Mouse (Mus musculus) spleen, adult 18-20 months (tissue): ENCODE data around the gene Gm20388.

Experiments
- DNase-seq, 2 experiments: peaks; one replicate each; pipeline ENCODE4 v3.0.0; 2022; ENCODE audit warnings: mixed read lengths in 2 of 2

Gm20388 gene

DNA sequence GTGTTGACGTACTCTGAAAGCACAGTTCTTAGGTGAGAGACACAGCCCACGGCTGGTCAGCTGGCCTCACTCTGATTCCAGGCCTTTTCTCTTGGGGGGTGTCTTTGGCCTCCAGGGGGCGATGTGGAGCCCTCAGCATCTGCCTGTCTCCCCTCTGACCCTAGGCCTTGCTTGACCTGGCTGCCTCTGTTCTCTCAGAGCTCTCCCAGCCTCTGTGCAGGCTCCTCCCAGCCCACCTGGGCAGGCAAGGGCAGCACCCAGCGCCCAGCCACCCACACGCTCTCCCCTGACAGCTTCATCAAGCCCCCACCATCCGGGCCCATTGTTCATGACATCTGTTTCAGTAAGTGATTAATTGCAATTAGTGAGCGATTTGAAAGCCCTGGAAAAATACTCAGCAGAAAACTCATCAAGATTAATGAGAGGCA, 494.0 kb downstream of the Gm20388 start:
- peak; percentile 38 to 72 for DNase-seq

DNA sequence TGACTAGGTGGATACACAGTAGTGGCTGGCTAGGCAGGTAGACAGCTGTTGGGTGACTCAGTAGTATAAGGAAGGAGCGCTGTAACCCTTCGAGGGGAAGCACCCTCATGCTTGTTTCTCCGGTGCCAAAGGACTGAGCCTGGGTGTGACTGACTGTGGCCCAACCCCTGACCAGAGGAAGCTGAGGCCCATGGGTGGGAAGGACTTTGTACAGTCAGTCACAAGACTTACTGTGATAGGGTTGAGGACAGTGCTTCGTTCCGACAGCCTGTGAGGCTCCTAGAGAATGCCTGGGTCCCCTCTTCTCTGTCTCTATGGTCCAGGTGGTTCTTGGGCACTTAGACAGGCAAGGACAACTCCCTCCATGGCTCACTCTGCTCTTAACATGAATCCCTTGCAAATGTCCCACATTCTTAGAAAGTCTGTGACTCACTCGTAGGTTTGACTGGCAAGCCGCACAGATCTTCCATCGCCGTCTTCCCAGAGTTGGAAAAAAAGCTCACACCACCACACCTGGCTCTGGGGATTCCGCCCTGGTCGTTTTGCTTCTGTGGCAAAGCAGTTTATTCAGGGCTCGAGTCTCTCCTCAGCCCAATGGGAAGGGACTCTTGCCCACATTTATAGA, 495.5 kb downstream of the Gm20388 start:
- no peak for DNase-seq

DNA sequence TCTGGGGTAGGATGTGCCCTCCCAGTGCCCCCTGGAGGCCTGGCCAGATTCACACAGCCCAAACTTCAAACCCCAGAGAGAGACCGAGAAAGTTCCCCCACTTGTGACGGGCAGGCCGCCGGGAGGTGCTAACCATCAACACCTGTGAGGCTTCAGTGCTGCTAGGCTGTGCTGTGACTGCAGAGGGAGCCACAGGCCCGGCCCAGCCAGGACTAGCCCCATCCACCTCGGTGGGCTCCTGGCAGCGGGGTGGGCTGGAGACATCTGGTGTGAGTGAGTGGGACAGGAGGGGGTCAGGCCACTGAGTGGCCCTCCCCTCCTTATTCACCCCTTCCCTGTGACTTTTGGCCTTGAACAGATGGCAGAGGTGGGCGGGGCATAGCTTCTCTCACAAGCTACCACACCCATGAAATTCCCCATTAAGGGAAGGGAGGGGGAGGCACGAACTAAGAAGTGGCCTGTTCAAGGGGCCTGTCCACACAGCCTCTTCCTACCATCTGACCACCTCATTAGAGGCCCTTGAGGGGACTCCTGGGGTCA, 497.1 kb downstream of the Gm20388 start:
- DNase-seq: peak; percentile 26 to 45

DNA sequence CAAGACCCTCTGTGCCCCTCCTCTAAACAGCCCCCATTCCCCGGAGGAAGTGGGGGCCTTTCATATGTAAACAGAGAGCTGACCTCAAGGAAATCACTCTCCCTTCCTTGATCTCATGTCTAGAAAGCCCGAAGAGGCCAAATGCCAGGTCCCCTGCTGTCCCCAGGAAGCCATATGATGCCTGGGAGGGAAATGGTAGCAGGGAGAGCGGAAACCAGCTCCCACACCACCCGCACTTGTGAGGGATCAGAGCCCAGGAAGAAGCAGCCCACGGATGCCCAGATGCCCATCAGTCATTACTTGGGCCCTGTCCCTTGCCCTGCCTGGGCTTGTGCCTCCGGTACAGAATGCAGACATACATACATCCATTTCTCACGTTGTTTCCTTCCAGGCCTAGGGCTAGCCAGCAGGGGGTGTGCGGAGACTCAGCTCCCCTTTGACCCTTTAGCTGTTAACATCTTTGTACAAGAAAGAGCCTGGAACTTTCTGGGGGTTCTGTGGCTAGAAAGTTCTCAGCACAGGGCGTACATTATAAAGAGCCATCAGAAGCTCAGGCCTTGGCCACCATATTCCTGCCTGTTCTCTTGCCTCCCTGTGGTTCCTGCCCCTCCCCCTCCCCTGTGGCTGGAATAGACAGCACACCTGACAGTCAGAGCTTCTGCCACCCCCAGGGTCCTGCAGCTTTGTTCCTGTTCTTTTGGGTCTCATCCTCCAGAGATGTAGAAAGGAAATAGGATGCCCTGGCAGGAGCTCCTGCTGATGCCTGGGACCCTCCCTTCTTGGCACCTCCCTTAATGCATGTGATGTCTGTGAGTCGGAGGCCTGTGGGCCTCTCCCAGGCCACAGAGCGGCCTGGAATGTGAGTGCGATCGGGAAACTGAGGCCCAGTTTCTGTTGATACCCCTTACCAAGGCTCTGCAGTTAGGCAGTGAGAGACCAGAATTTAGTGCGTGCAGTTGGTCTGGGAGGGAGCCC, 497.9 kb downstream of the Gm20388 start:
- DNase-seq: no peak

DNA sequence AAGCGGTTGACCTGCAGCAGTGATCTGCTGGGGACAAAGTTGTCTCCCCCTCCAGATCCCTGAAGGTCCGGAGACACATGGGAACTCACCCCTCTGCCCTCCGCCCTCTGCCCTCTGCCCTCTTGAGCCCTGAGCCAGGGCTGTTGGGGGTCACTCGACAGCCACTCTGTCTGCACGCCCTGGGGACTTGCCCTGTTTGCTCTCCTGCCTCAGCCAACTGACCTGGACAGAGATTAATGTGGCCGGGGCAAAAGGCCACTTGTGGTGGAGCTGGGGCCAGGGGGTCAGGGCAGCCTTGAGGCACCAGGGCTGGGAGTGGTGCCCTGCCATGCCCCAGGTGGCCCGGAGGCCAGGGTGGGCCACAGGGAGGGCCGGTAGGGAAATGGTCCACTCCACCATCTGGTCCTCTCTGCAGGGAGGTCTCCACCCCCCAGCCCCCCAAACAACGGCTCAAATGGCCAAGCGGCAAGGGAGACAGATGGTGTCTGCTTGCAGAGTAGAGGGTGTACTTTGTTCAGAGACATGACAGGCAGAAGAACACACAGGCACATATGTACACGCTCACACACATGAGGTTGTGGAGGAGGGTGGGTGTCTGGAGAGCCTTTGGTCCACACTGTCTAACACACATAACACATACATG, 498.9 kb downstream of the Gm20388 start:
- DNase-seq: no peak

DNA sequence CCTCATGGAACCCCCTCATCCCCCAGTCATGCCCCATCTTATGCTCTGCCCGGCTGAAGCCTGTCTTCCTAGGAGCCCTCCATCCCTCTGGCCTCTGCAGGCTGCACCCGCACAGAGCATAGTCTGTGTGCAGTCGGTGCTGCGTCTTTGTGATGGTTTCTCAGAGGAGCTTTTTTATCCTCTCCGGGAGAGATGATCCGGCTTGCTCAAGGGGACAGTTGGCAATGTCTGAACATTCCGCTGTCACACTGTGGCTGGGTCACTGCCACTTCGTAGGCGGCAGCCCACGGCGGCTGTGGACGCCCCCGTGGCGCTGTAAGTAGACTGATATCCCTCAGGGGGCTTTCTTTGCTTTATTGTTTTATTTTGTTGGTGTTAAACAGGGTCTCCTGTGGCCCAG, 500.4 kb downstream of the Gm20388 start:
- DNase-seq: no peak

DNA sequence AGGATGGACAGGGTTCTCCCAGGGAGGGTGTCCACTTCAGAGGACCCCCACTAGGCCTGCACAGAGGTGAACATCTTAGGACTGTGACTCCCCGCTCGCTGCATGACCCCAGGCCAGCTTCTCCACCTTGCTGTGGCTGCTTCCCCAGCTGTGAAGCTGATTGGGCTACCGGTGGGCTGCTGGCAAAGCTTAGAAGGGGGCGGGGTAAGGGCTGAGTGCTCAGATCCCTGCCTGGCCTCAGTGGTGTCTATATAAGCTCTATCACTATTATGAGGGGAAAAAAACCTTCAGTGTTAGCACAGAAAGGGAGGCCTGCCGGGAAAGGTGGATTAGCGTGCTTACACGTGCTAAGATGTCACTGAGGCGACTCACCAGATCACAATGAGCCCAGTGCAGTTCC, 501.2 kb downstream of the Gm20388 start:
- no peak for DNase-seq

DNA sequence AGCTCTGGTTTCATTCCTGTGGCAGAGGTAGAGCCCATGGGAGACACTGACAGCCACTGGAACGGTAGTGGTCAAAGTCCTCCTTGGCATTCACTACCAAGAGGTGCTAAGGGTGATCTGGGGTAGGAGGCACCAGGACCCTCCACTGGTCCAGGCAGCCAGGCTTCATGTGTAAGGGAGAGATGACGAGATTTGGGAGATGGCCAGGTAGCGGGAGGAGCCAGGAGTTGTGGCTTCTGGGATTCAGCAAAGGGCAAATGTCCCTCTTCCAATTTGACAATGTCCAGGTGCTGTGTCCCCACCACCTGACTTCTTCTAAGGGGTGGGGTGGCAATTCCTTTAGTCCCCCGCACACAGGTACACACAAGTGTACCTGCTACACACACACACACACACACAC, 501.7 kb downstream of the Gm20388 start:
- no peak for DNase-seq

DNA sequence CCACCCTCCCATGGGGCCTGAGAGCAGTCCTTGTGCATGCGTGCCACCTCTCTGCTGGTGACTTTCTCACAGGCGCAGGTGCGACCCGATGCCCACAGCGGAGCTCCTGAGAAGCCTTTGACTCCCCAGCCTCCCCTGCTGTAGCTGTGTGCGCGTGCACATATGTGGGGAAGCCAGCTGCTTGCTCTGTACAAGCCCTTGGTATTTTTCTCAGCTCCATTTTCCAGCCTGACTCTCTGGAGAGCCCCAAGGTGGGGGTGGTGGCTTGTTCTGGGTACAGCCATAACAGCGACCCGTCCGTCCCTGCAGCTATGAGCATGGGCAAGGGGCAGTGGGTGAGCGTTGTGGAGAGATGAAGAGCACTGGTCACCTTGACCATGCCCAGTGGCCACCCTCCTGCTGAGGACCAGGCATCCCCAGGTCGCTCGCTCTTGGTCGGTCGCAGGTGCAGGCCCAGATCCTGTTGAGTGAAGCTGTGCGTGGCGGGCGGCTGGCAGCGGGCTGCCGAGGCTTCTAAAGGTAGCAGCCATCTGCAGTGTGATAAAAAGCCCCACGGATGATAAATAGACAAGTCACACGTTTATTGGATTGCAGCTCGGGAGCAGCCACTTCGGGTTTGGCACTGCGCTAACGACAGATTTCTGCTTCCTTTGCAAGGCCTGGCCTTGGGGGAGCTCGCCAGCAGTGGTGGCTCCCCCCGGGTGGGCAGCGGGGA, 502.4 kb downstream of the Gm20388 start:
- DNase-seq: no peak

GRCm38 (mm10) chr8:120413626-120413988, 503.0 kb downstream of the Gm20388 start:
- DNase-seq: no peak

GRCm38 (mm10) chr8:120414216-120414615, 503.6 kb downstream of the Gm20388 start:
- no peak for DNase-seq

DNA sequence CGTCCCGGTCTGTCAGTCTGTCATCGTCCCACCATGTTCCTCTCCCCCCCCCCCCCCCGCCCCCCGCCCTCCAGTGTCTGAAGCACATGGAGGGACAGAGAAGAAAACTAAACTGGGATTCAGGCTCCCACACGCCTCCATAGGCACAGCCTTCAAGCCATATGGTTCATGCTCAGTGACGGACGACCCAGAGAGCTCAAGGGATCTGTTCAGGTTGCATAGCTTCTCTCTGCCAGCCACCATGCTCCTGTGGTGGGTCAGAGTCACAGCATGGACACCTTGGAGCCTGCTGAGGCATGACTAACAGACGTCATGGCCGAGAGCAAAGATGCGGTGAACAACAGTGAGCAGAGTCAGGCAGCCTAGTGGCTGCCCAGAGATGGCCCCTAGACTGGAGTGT, 504.8 kb downstream of the Gm20388 start:
- DNase-seq: no peak

DNA sequence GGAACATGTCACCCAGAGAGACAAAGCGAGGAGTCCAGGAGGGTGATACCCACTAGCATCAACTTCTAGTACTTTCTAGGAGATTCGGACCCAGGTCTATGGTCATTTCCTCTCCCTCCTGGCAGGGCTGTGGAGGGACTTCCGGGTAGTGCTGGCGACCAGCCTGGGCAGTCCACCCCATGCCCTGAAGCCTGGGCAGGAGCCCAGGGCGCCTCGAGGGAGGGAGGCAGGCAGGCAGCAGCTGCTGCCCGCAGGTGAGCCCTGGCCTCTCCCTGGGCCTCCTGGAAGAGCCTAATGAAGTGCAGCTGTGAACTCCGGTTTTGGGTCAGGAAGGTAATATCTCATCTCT, 505.5 kb downstream of the Gm20388 start:
- no peak for DNase-seq

DNA sequence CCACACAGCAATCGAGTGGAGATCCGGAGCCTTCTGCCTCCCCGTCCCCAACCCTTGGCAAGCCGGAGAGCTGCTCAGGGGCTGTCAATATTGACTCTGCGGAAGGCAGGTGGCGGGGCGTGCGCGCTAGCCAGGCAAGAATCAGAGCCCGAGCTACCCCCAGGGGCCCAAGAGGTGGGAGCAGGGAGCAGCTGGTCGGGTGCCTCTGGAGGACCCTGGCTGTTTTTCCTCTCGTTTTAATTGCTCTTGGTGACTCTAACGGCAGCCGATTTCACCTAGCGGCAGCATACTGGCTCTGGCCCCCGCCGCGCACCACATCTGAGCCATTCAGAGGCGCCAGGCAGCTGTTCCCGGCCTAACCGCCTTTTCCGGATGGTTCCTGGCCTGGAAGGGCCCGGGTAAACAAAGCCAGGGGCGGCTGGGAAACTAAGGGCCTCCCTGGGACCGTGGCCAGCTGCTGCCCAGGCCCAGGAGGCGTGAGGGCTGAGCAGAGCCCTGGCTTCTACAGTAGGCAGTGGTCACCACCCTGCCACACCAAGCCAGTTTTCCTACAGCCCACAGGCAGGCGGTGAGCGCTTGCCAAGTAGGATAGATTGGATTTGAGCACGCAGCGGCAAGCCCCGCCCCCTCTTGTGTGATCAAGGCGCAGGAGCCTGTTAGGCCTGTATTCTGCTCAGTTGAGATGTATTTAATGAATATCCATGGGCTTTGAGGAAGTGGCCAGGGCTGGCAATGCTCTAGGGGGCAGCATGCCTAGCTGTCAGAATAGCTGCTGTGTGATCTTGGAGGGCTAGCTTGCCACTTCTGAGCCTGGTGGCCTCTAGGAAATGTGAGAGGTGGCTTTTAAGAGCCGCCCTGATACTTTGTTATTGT, 506.1 kb downstream of the Gm20388 start:
- peak; percentile 26 to 54 for DNase-seq

DNA sequence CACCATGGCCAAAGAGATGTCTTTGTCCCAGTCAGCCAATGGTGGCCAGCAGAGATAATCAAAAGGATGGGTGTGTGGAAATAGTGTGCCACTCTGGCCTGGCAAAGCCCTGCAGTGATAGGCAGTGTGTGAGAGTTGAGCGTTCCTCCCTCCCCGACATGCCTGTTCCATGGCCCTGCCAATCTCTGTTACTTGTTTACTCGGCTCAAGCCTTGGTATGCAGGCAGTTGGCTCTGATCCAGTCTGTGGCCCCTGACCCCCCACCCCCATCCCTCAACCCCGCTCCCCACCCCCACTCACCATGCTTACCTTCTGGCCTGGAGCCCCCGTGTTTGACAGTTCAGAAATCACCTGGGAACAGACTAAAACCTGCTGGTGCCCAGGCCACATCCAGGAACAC, 507.5 kb downstream of the Gm20388 start:
- no peak for DNase-seq

- no peak for DNase-seq
These were observed 509.0 kb downstream of the Gm20388 start for GRCm38 (mm10) chr8:120419675-120420074.

DNA sequence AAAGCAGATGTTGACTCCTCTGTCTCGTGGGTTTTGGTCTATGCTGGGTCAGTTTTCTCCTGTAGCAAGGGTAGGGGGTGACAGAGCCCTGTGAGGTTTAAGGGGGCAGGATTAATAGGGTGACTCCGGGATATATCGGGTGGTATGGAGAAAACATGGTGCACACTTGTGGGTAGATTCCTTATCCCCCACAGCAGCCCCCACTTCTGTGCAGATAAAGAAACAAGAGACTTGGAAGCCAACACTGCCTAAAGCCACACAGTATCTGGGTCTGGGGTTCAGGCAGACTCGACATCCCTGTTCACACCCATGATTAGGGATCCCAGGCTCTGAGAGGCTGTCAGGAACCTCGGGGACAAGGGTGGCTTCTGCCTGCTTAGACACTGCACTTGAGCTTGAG, 509.6 kb downstream of the Gm20388 start:
- DNase-seq: no peak

DNA sequence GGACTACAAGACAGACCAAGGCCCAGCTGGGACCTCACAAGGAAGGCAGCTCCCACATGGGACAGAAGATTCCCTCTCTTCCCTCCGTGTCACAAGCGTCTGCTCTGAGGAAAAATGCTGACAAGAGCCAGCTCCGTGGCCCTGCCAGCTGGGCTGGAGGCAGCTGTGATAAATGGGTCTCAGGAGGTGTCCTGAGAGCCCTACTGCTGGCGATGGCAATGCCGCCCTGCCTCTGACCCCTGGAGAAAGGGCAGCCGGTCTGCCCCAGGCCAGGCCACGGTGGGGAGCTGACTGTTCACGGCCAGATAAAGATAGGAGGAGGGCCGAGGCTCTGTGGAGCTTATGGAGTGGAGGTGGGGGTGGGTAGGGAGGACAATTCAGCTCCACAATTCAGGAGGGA, 511.0 kb downstream of the Gm20388 start:
- no peak for DNase-seq

DNA sequence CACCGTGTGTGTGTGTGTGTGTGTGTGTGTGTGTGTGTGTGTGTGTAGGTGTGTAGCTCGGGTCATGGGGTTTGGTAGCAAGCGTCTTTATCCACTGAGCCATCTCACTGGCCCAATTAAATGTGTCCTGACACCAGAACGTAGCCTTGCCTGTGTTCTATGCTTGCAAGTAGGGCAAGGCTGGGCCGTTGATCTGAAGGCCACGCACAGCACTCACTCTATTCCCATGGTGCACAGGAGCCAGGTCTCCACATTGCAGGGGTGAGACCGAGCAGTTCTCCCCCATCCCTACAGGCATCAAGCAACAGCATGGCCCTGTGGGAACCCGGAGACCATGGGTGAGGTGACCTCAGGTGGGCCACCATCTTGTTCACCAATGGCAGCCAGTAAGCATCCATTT, 511.6 kb downstream of the Gm20388 start:
- DNase-seq: no peak

DNA sequence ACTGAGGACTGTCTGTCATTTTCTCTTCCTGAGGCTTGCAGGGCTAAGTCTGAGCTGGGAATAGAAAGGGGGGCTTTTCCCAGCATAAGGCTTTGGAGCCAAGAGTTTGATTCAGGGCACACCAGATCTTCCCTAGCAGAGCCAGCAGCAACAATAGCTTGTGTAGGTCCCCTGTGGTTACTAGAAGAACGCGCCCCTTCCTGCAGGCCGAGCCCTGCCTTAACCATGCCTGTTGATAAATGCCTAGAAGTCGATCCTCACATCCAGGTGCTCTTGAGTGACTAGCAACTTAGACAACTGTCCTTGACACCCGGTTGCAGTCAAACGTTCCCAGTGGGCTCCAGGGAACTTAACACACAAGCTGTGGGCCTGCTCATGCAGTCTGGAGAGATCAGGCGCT, 512.9 kb downstream of the Gm20388 start:
- DNase-seq: no peak

- no peak for DNase-seq
These were observed 514.2 kb downstream of the Gm20388 start for GRCm38 (mm10) chr8:120424829-120425198.
